Mouse (Mus musculus): ENCODE measurements around the gene Aadacl4.

GRCm38 (mm10) chr4:144638263-144638662 is 24.8 kb downstream of the Aadacl4 start:
- TF ChIP-seq CTCF (IDR thresholded peaks at IDR 0.05; ENCODE audit: low read depth) (no peak), EP300 (optimal IDR thresholded peaks at IDR 0.05) (no peak)
